Mouse (Mus musculus) MEL (cell line): ENCODE results near the gene Dennd4b.

Source experiments
- BHLHE40 ChIP-seq: IDR thresholded peaks from 2 replicates; pipeline ENCODE4 v1.6.1; 2012; ENCODE audit warnings: low read depth, mild to moderate bottlenecking, inconsistent platforms, low read length, improper control_type of control experiment, borderline replicate concordance
- CTCF ChIP-seq, 3 experiments: IDR thresholded peaks in 2 of 3; conservative IDR thresholded peaks in 1 of 3; 2 replicates each; pipeline ENCODE4 v1.5.1; 2011 to 2012; ENCODE audit warnings: low read length in 3 of 3, low read depth in 2 of 3, mild to moderate bottlenecking in 2 of 3, improper control_type of control experiment in 1 of 3, inconsistent platforms in 1 of 3, mixed read lengths in 1 of 3, moderate library complexity in 1 of 3; ENCODE audit not compliant: control insufficient read depth in 1 of 3, insufficient read depth in 1 of 3, poor library complexity in 1 of 3, severe bottlenecking in 1 of 3
- E2F4 ChIP-seq: IDR thresholded peaks from 2 replicates; pipeline ENCODE4 v1.6.1; 2011; ENCODE audit warnings: low read depth, low read length, improper control_type of control experiment, borderline replicate concordance
- ELF1 ChIP-seq: IDR thresholded peaks from 2 replicates; pipeline ENCODE4 v1.6.1; 2014; ENCODE audit warnings: low read depth, mild to moderate bottlenecking, inconsistent platforms, low read length, improper control_type of control experiment, moderate library complexity
- EP300 ChIP-seq, 2 experiments: IDR thresholded peaks; 2 replicates each; pipeline ENCODE4 v1.6.1; 2011; ENCODE audit warnings: improper control_type of control experiment in 2 of 2, low read length in 2 of 2, low read depth in 1 of 2, mild to moderate bottlenecking in 1 of 2
- JUND ChIP-seq: IDR thresholded peaks from 2 replicates; pipeline ENCODE4 v1.6.1; 2011; ENCODE audit warnings: low read depth, mild to moderate bottlenecking, improper control_type of control experiment, low read length
- MAFK ChIP-seq: IDR thresholded peaks from 2 replicates; pipeline ENCODE4 v1.6.1; 2011; ENCODE audit warnings: low read depth, mild to moderate bottlenecking, low read length, improper control_type of control experiment, borderline replicate concordance
- MAX ChIP-seq: IDR thresholded peaks from 2 replicates; pipeline ENCODE4 v1.6.1; 2011; ENCODE audit warnings: low read length, improper control_type of control experiment
- MAZ ChIP-seq: IDR thresholded peaks from 2 replicates; pipeline ENCODE4 v1.6.1; 2012; ENCODE audit warnings: low read depth, mild to moderate bottlenecking, inconsistent platforms, low read length, improper control_type of control experiment
- MYB ChIP-seq: IDR thresholded peaks from 2 replicates; pipeline ENCODE4 v1.6.1; 2011; ENCODE audit warnings: mild to moderate bottlenecking, low read depth, low read length, improper control_type of control experiment
- POLR2A ChIP-seq, 2 experiments: IDR thresholded peaks; 2 replicates each; pipeline ENCODE4 v1.6.1; 2011 to 2012; ENCODE audit warnings: low read length in 2 of 2, mild to moderate bottlenecking in 2 of 2, control low read depth in 1 of 2, improper control_type of control experiment in 1 of 2, low read depth in 1 of 2, moderate library complexity in 1 of 2; ENCODE audit not compliant: control insufficient read depth in 1 of 2, insufficient read depth in 1 of 2, poor library complexity in 1 of 2
- SMC3 ChIP-seq: IDR thresholded peaks from 2 replicates; pipeline ENCODE4 v1.6.1; 2011; ENCODE audit warnings: low read depth, low read length, improper control_type of control experiment
- TCF12 ChIP-seq: IDR thresholded peaks from 2 replicates; pipeline ENCODE4 v1.6.1; 2014; ENCODE audit warnings: low read depth, mild to moderate bottlenecking, inconsistent platforms, low read length, improper control_type of control experiment, moderate library complexity
- ZC3H11A ChIP-seq: IDR thresholded peaks from 2 replicates; pipeline ENCODE4 v1.6.1; 2012; ENCODE audit warnings: low read depth, mild to moderate bottlenecking, inconsistent platforms, low read length, improper control_type of control experiment

GRCm38 (mm10) chr3:90242984-90243775 lies 21.8 kb upstream of the Dennd4b start, which contains the start of gene Creb3l4:
- TF ChIP-seq MAFK, result no peak
- no peak for TF ChIP-seq TCF12
- TF ChIP-seq EP300 (IDR thresholded peaks at IDR 0.05; ENCODE audit: low read depth in 1 of 2, low read length in 2 of 2), result no peak
- TF ChIP-seq CTCF (IDR thresholded peaks at IDR 0.05 in 2 of 3, conservative IDR thresholded peaks at IDR 0.05 in 1 of 3; ENCODE audit: control insufficient read depth in 1 of 3, insufficient read depth in 1 of 3, low read depth in 2 of 3, low read length in 3 of 3, poor library complexity in 1 of 3, severe bottlenecking in 1 of 3), result no peak
- TF ChIP-seq JUND, result no peak
- no peak for TF ChIP-seq MAZ
- TF ChIP-seq POLR2A (IDR thresholded peaks at IDR 0.05; ENCODE audit: control insufficient read depth in 1 of 2, insufficient read depth in 1 of 2, low read depth in 1 of 2, low read length in 2 of 2, poor library complexity in 1 of 2), result no peak
- TF ChIP-seq ZC3H11A, result no peak
- TF ChIP-seq E2F4, result no peak
- no peak for TF ChIP-seq MYB
- no peak for TF ChIP-seq SMC3
- no peak for TF ChIP-seq MAX
- no peak for TF ChIP-seq ELF1
- no peak for TF ChIP-seq BHLHE40
